Comparison of ENCODE assay signal across 7 mouse cellular contexts in genomic region chr6:72787322-72787947, GRCm38 (mm10). TPM values are rescaled to one million over a fixed set of nuclear protein-coding genes. Genes with fewer than 3 reads are reported as not detected.
A peak's percentile ranks its signal among the peaks of the same experiment; 100 is the strongest.
DNase-seq lines count a peak whose midpoint lies in the region; ATAC-seq and TF ChIP-seq lines count a peak whose summit lies in the region.

No protein-coding gene starts in this region.

- TF ChIP-seq CTCF in thymus, adult 2 months (IDR thresholded peaks at IDR 0.05; ENCODE audit: borderline replicate concordance, control insufficient read depth, extremely low read depth, insufficient read depth, low read length, poor library complexity) = no peak

- DNase-seq in ZHBTc4 (ENCODE audit: low read depth, low spot score) = peak; percentile 96
- peak; percentile 33 for DNase-seq in embryonic facial prominence, embryonic 11.5 days (ENCODE audit: low spot score)
- peak; percentile 64 for DNase-seq in intestine, embryonic 14.5 days (ENCODE audit: low spot score)
- DNase-seq in thymus, adult 2 months = no peak
- DNase-seq in adrenal gland, adult 18-20 months (ENCODE audit: low spot score in 2 of 2) = no peak
- no peak for DNase-seq in cerebellum, adult 18-20 months

- peak overlapping the region; percentile 46 for H3K4me2 ChIP-seq in embryonic facial prominence, embryonic 11.5 days (ENCODE audit: low read depth, low read length)
- H3K4me2 ChIP-seq in intestine, embryonic 14.5 days (ENCODE audit: low read length) = peak overlapping the region; percentile 84
- peak overlapping the region; percentile 61 for H3K4me2 ChIP-seq in lung, embryonic 16.5 days (ENCODE audit: low read depth, low read length)

- H3K27ac ChIP-seq in embryonic facial prominence, embryonic 11.5 days (replicated peaks; ENCODE audit: low read depth, low read length) = 0 out of 2 replicates have a peak overlapping the region, but pooled peaks have one; percentile 90
- 0 out of 2 replicates have a peak overlapping the region, but pooled peaks have one; percentile 11 for H3K27ac ChIP-seq in intestine, embryonic 14.5 days (ENCODE audit: low read depth)
- peak overlapping the region; percentile 93 for H3K27ac ChIP-seq in lung, embryonic 16.5 days (ENCODE audit: low read length)
- no peak overlapping the region for H3K27ac ChIP-seq in thymus, adult 2 months (ENCODE audit: control insufficient read depth, insufficient read depth, low read length)

- TF ChIP-seq POLR2A in thymus, adult 2 months (IDR thresholded peaks at IDR 0.05; ENCODE audit: control insufficient read depth, extremely low read depth, insufficient read depth, low read length, poor library complexity) = no peak

- 1% methylated on average over 19 of the region's 19 CpGs for WGBS in embryonic facial prominence, embryonic 11.5 days
- 6% methylated on average over 19 of the region's 19 CpGs for WGBS in intestine, embryonic 14.5 days
- 14% methylated on average over 17 of the region's 19 CpGs for WGBS in lung, embryonic 16.5 days
- WGBS in thymus, adult 2 months = 89% methylated on average over 19 of the region's 19 CpGs

- no peaks in the 10 kb centered on the region for H3K27me3 ChIP-seq in embryonic facial prominence, embryonic 11.5 days (ENCODE audit: control insufficient read depth, insufficient read depth, low read length)
- no peaks in the 10 kb centered on the region for H3K27me3 ChIP-seq in intestine, embryonic 14.5 days (replicated peaks; ENCODE audit: control insufficient read depth, insufficient read depth, low read length)
- H3K27me3 ChIP-seq in lung, embryonic 16.5 days (ENCODE audit: control insufficient read depth, insufficient read depth, low read depth, low read length) = no peaks in the 10 kb centered on the region
- peaks cover 11% of the 10 kb centered on the region; the same call in 1 of the 2 replicates for H3K27me3 ChIP-seq in thymus, adult 2 months (ENCODE audit: control insufficient read depth, insufficient read depth, low read length)

- H3K9ac ChIP-seq in embryonic facial prominence, embryonic 11.5 days (replicated peaks; ENCODE audit: low read length) = peak overlapping the region; percentile 90
- H3K9ac ChIP-seq in intestine, embryonic 14.5 days (ENCODE audit: low read length) = peak overlapping the region; percentile 92
- H3K9ac ChIP-seq in lung, embryonic 16.5 days (ENCODE audit: low read length) = peak overlapping the region; percentile 89

- no peak for ATAC-seq in embryonic facial prominence, embryonic 11.5 days (replicated peaks; ENCODE audit: insufficient number of reproducible peaks, low FRiP score, low TSS enrichment, low read depth)
- ATAC-seq in intestine, embryonic 14.5 days (replicated peaks; ENCODE audit: low FRiP score, low TSS enrichment, low read depth) = no peak
- ATAC-seq in lung, embryonic 16.5 days (ENCODE audit: low read depth) = no peak

- H3K4me1 ChIP-seq in embryonic facial prominence, embryonic 11.5 days (ENCODE audit: control insufficient read depth, insufficient read depth, low read length) = no peaks in the 10 kb centered on the region
- peaks cover 8% of the 10 kb centered on the region for H3K4me1 ChIP-seq in intestine, embryonic 14.5 days (replicated peaks; ENCODE audit: control insufficient read depth, insufficient read depth, low read length)
- H3K4me1 ChIP-seq in lung, embryonic 16.5 days (replicated peaks; ENCODE audit: control insufficient read depth, insufficient read depth, low read length) = peaks cover 14% of the 10 kb centered on the region
- H3K4me1 ChIP-seq in thymus, adult 2 months (replicated peaks; ENCODE audit: control insufficient read depth, insufficient read depth, low read length) = peaks cover 7% of the 10 kb centered on the region; the same call in 1 of the 2 replicates

- H3K4me3 ChIP-seq in embryonic facial prominence, embryonic 11.5 days (ENCODE audit: low read depth, low read length) = peak overlapping the region; percentile 91
- H3K4me3 ChIP-seq in intestine, embryonic 14.5 days (ENCODE audit: low read depth, low read length) = peak overlapping the region; percentile 67
- H3K4me3 ChIP-seq in lung, embryonic 16.5 days (ENCODE audit: low read length) = peak overlapping the region; percentile 72
- H3K4me3 ChIP-seq in thymus, adult 2 months (ENCODE audit: control insufficient read depth, insufficient read depth, low read length) = no peak overlapping the region; the same call in 1 of the 2 replicates

- no peaks in the 10 kb centered on the region for H3K36me3 ChIP-seq in embryonic facial prominence, embryonic 11.5 days (replicated peaks; ENCODE audit: control insufficient read depth, insufficient read depth, low read depth, low read length)
- H3K36me3 ChIP-seq in intestine, embryonic 14.5 days (ENCODE audit: control insufficient read depth, insufficient read depth, low read length) = peaks cover 25% of the 10 kb centered on the region
- peaks cover 5% of the 10 kb centered on the region for H3K36me3 ChIP-seq in lung, embryonic 16.5 days (ENCODE audit: control insufficient read depth, insufficient read depth, low read length)
- H3K36me3 ChIP-seq in thymus, adult 2 months (ENCODE audit: control insufficient read depth, insufficient read depth, low read length) = no peaks in the 10 kb centered on the region

- no peaks in the 10 kb centered on the region for H3K9me3 ChIP-seq in embryonic facial prominence, embryonic 11.5 days (replicated peaks; ENCODE audit: control insufficient read depth, low read length)
- no peaks in the 10 kb centered on the region for H3K9me3 ChIP-seq in intestine, embryonic 14.5 days (ENCODE audit: control insufficient read depth, low read length)
- H3K9me3 ChIP-seq in lung, embryonic 16.5 days (ENCODE audit: control insufficient read depth, low read length) = no peaks in the 10 kb centered on the region

RNA-seq across cellular contexts. Expression of gene Tcf7l1, which starts 1.6 kb away (rescaled TPM):
- 23.6 and 28.6 TPM in 2 replicates for polyA plus RNA-seq in embryonic facial prominence, embryonic 11.5 days (2014; fragmentation: Nextera tagmentation; extraction: Ambion mirVana)
- 23.1 and 26.5 TPM in 2 replicates for polyA plus RNA-seq in intestine, embryonic 14.5 days (2014; fragmentation: Nextera tagmentation; extraction: Ambion mirVana)
- 29.2 and 31.9 TPM in 2 replicates for polyA plus RNA-seq in lung, embryonic 16.5 days (2015; fragmentation: Nextera tagmentation; extraction: Ambion mirVana)
- polyA plus RNA-seq in thymus, adult 2 months (2012; rRNA removed) = 6.0 and 7.8 TPM in 2 replicates
- total RNA-seq in adrenal gland, adult 18-20 months (2021) = 10 to 100 TPM in 1 of 2 experiments, 1 to 10 TPM in 1; 10.0 to 11.5 TPM

Comparison
In these comparisons a context has a peak if more than half of its experiments do, and no peak if none do; other contexts are left out.
1. DNase-seq: peak in ZHBTc4 (single experiment), embryonic facial prominence, embryonic 11.5 days (single experiment) and intestine, embryonic 14.5 days (single experiment); none in thymus, adult 2 months (single experiment), adrenal gland, adult 18-20 months (0 of 2) and cerebellum, adult 18-20 months (0 of 2).
2. Peak in every context shown above with its lines, with median percentiles within 50 percentile points of each other: H3K4me2 ChIP-seq and H3K9ac ChIP-seq.